Mouse (Mus musculus): ENCODE results near the gene Tlr9. TPM values are rescaled to one million over a fixed set of nuclear protein-coding genes. Genes with fewer than 3 reads are reported as not detected.

Tlr9 gene
- polyA plus RNA-seq, 1 experiment from 2014 or later, result not detected

GRCm38 (mm10) chr9:106273791-106274190, 51.4 kb downstream of the Tlr9 start:
- Histone ChIP-seq H3K9me3 (no peaks in the 10 kb centered on the region), H3K4me1 (0 out of 2 replicates have a peak, but pooled peaks cover 7% of the 10 kb centered on the region), H3K4me2 (no peak overlapping the region), H3K9ac (no peak overlapping the region), H3K27ac (no peak overlapping the region), H3K27me3 (no peaks in the 10 kb centered on the region), H3K36me3 (no peaks in the 10 kb centered on the region), H3K4me3 (no peak overlapping the region)
- no peak for ATAC-seq (ENCODE audit: borderline replicate concordance, extremely low read depth, low FRiP score, low TSS enrichment)
- WGBS, result 59% methylated on average over 4 of the region's 4 CpGs

GRCm38 (mm10) chr9:106274652-106275180, 52.3 kb downstream of the Tlr9 start:
- H3K36me3 ChIP-seq, result no peaks in the 10 kb centered on the region
- H3K27ac ChIP-seq, result no peak overlapping the region
- no peaks in the 10 kb centered on the region for H3K9me3 ChIP-seq
- no peak overlapping the region for H3K4me3 ChIP-seq
- no peak overlapping the region for H3K9ac ChIP-seq
- H3K4me1 ChIP-seq, result 0 out of 2 replicates have a peak, but pooled peaks cover 6% of the 10 kb centered on the region
- H3K4me2 ChIP-seq, result no peak overlapping the region
- no peaks in the 10 kb centered on the region for H3K27me3 ChIP-seq
- ATAC-seq (ENCODE audit: borderline replicate concordance, extremely low read depth, low FRiP score, low TSS enrichment), result no peak
- 79% methylated on average over 8 of the region's 8 CpGs for WGBS

- H3K9ac ChIP-seq, result no peak overlapping the region
- 40% methylated on average over 1 of the region's 1 CpGs for WGBS
- H3K36me3 ChIP-seq, result no peaks in the 10 kb centered on the region
- H3K9me3 ChIP-seq, result no peaks in the 10 kb centered on the region
- ATAC-seq (ENCODE audit: borderline replicate concordance, extremely low read depth, low FRiP score, low TSS enrichment), result no peak
- H3K4me3 ChIP-seq, result no peak overlapping the region
- H3K4me2 ChIP-seq, result no peak overlapping the region
- peaks cover 4% of the 10 kb centered on the region for H3K4me1 ChIP-seq
- no peak overlapping the region for H3K27ac ChIP-seq
- no peaks in the 10 kb centered on the region for H3K27me3 ChIP-seq
Measured at GRCm38 (mm10) chr9:106275806-106276205, 53.4 kb downstream of the Tlr9 start.

MicroRNAs within 50 kb of the gene (microRNA counts, 519-probe panel; counts per million panel counts)
- microRNA mmu-let-7g, result 4,234 counts per million, percentile 98 among the panel's probes with 10 or more counts

Small RNAs within 50 kb of the gene (microRNA-seq; reads per million reads assigned to microRNA genes)
- 82,822 reads per million, percentile 100 among the genes with 10 or more reads in this experiment for gene Mirlet7g

Other genes with a start within 250 kb of the Tlr9 start
- gene Col6a4, start 125.8 kb upstream of the Tlr9 start, polyA plus RNA-seq (2015; fragmentation: Nextera tagmentation; extraction: Ambion mirVana), result 1.6 and 1.7 TPM in 2 replicates
- gene Glyctk, start 64.5 kb upstream of the Tlr9 start, polyA plus RNA-seq (2015; fragmentation: Nextera tagmentation; extraction: Ambion mirVana), result 1.4 and 1.7 TPM in 2 replicates
- gene Wdr82, start 51.7 kb upstream of the Tlr9 start, polyA plus RNA-seq (2015; fragmentation: Nextera tagmentation; extraction: Ambion mirVana), result 22.3 and 24.0 TPM in 2 replicates
- gene Ppm1m, start 22.9 kb upstream of the Tlr9 start, polyA plus RNA-seq (2015; fragmentation: Nextera tagmentation; extraction: Ambion mirVana), result 60.4 and 62.8 TPM in 2 replicates
- 73.7 and 76.4 TPM in 2 replicates for gene Twf2, start 19.5 kb upstream of the Tlr9 start, polyA plus RNA-seq (2015; fragmentation: Nextera tagmentation; extraction: Ambion mirVana)
- gene Alas1, start 26.1 kb downstream of the Tlr9 start, polyA plus RNA-seq (2015; fragmentation: Nextera tagmentation; extraction: Ambion mirVana), result 124 and 132 TPM in 2 replicates
- gene Poc1a, start 58.5 kb downstream of the Tlr9 start, polyA plus RNA-seq (2015; fragmentation: Nextera tagmentation; extraction: Ambion mirVana), result 29.5 and 32.0 TPM in 2 replicates
- gene Dusp7, start 146.0 kb downstream of the Tlr9 start, polyA plus RNA-seq (2015; fragmentation: Nextera tagmentation; extraction: Ambion mirVana), result 16.5 and 17.5 TPM in 2 replicates
- 988 and 1,033 TPM in 2 replicates for gene Rpl29, start 206.9 kb downstream of the Tlr9 start, polyA plus RNA-seq (2015; fragmentation: Nextera tagmentation; extraction: Ambion mirVana)
- gene Acy1, start 215.7 kb downstream of the Tlr9 start, polyA plus RNA-seq (2015; fragmentation: Nextera tagmentation; extraction: Ambion mirVana), result 31.6 and 32.6 TPM in 2 replicates
- 12.8 and 15.3 TPM in 2 replicates for gene Abhd14b, start 224.9 kb downstream of the Tlr9 start, polyA plus RNA-seq (2015; fragmentation: Nextera tagmentation; extraction: Ambion mirVana)
- 52.5 and 53.2 TPM in 2 replicates for gene Abhd14a, start 225.1 kb downstream of the Tlr9 start, polyA plus RNA-seq (2015; fragmentation: Nextera tagmentation; extraction: Ambion mirVana)
- gene Pcbp4, start 230.7 kb downstream of the Tlr9 start, polyA plus RNA-seq (2015; fragmentation: Nextera tagmentation; extraction: Ambion mirVana), result 80.6 and 87.8 TPM in 2 replicates
- 0.07 and 0.20 TPM in 2 replicates for gene Gpr62, start 243.3 kb downstream of the Tlr9 start, polyA plus RNA-seq (2015; fragmentation: Nextera tagmentation; extraction: Ambion mirVana)

Measured in lung, embryonic 15.5 days (tissue).